Mouse (Mus musculus): Measurements from ENCODE around the gene Rassf5.

Gene Rassf5

DNA sequence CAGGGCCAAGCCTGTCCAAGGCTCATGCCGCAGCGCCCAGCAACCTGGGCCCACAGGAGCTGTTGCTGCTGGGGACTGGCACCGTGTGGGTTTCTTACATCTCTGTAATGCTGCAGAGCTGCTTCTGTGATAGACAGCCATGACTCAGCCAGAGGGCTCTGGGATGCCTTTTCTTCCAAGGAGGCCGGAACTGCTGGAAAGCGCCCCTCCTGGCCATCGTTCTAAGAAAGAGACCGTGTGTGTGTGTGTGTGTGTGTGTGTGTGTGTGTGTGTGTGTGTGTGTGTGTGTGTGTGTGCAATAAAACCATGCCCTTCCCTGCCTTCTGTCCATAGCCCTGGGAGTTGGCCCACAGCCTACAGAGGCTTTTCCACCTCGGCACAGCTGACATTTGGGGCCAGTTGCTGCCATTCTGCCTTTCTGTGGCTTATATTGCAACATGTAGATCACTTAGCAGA, 35.1 kb downstream of the Rassf5 start:
- CTCF ChIA-PET: interaction anchor here (1.1 kb wide), 1 partner anchor 94 kb away, joined by 12 read pairs; no protein-coding TSS in a partner anchor

DNA sequence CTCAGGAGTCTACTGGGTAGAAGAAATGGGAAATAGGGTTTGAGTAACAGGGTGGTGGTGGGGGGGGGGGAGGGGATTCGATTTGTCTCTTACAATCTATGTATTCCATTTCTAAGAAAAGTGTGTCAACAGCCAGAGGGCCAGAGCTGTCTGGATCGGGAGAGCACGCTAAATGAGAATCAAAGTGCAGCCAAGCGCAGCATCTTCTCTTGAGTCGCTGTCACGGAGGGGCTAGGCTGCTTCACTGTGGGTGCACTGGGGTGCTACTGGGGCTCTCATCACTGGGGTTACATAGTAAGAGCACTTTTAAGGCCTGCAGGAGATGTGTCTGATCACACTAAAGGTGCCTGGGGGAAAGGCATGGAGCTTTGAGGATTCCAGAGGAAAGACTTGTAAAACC, 36.3 kb downstream of the Rassf5 start:
- CTCF ChIA-PET: interaction anchor here (0.5 to 0.7 kb wide), 3 partner anchors 23 to 133 kb away, joined by 3 to 6 read pairs (median 3); no protein-coding TSS in a partner anchor

DNA sequence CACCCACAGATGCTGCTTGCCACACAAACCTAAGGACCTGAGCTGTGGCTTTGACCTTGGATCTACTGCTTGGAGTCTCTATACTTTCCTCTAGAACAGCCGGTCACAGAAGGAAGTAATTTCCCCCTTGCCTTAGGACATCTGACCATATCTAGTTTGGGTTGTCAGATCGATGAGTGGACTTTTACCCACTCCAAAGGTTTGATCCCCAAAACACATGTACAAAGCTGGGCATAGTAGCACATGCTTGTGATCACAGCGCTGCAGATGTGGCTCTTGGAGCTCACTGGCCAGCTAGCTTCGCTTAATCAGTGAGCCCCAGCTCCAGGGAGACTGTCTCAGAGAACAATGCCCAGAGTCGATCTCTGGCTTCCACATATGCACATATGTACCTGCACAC, 37.0 kb downstream of the Rassf5 start:
- CTCF ChIA-PET: interaction anchor here (0.8 to 1.6 kb wide), 2 partner anchors 9 to 25 kb away, joined by 3 to 4 read pairs; no protein-coding TSS in a partner anchor

DNA sequence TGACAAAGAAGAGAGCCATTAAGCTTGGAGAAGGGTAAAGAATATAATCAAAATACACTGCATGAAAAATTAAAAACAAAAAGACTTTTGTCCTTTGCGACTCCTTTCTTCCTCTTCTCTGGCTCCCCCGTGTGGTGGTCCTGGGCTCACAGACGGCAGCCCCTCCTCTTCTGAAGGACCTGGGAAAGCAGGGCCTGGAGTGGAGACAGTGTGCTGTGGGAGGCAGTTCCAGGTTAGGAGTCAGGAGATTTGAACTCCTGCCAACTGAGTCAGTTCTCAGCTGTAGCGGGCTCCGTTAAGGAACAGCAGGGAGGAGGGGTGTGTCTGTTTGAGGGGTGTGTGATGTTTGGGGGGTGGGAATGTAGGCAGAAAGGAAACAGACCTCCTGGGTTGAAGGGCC, 37.5 kb downstream of the Rassf5 start:
- CTCF ChIA-PET: interaction anchor here (0.6 to 3.2 kb wide), 5 partner anchors 9 to 412 kb away, joined by 3 to 18 read pairs (median 3); no protein-coding TSS in a partner anchor

DNA sequence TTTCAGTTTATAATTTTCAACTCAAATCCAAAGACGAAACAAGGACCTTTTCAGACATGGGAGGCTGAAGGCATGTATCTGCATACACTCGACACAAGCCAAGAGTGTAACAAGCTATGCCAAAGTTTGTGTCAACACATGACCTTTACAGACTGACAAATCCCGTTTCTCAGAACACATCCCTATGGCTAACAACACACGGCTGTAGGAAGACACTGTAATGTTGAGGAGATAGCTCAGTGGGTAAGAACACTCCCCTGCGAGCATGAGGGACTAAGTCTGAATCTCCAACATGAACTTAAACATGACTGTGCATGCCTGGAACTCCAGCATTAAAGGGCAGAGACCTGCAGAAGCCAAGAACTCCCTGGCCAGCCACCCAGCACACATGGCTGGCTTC, 38.7 kb downstream of the Rassf5 start:
- CTCF ChIA-PET: interaction anchor here (0.5 to 3.2 kb wide), 5 partner anchors 7 to 816 kb away, joined by 3 to 18 read pairs (median 6); no protein-coding TSS in a partner anchor

DNA sequence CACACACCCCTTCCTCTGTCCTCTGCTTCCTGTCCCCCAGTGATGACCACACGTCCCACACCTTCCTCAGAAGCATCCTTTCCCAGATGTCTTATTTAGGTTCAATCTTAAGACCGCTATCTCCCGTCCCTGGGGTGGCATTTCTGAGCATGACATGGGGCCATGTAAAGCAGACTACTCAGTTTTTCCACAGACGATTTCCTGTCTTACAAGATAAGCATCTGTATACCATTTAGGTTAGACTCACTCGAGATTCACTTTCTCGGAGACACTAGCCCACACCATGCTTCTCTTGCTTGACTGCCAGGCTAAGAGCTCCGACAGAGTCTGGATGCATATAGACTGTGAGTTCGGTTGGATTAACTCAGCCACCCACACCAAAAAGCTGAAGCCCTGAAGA, 40.6 kb downstream of the Rassf5 start:
- CTCF ChIA-PET: interaction anchor here (3.2 kb wide), 1 partner anchor 23 kb away, joined by 18 read pairs; no protein-coding TSS in a partner anchor

DNA sequence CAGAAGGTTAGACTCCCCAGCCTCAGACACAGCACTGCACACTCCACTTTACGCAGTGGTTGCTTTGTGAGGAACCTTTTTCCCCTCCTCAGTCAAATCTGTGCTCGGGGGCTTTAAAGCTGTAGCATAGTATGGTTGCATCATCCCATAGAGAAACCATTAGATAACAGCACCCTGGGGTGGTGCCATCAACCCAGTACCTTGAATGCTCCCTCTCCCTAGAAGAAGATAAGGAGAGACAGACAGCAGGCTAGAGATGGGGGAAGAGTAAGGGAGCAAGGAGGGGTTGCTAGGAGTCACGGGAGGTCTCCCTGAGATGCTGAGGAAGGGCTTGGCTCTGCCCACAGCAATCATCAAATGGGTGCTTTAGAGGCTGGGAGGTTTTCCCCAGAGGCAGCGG, 43.7 kb downstream of the Rassf5 start:
- CTCF ChIA-PET: no interaction called here

DNA sequence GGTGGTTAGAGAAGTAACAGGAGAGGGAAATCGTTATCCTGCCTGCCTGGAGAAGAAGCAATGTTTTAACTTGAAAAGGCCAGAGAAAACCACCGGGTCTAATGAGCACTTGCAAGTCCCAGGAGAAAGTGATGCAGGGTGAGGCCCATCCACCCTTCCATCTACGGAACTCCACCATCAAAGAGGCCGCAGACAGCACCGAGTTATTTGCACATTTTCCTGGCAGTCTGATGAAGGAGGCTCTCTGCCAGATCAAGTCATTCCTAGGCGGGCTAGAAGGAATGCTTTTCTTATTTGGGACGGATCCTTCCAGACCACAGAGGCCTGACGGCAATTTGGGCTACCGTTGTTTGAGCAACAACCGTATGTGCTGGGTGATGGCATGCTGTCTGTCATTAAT, 44.5 kb downstream of the Rassf5 start:
- CTCF ChIA-PET: no interaction called here

DNA sequence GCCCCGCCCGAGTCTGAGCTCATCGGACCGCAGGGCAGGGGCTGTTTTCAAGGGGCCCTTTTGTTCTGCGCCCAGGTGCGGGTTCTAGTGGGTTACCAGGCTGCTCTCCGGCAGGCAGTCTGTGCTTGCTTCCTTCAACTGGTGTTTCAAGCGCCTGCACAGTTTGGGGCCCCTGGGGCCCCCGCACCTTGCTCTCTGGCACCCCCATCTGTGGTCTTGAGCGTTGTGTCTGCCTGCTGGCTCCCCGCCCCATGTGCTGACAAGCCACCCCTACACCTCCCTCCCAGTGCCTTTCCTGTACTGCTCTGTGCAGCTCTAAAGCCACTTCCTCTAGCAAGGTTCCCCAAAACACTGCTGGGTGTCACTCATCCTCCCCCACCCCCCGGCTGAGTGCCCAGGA, 45.1 kb downstream of the Rassf5 start:
- CTCF ChIA-PET: no interaction called here

DNA sequence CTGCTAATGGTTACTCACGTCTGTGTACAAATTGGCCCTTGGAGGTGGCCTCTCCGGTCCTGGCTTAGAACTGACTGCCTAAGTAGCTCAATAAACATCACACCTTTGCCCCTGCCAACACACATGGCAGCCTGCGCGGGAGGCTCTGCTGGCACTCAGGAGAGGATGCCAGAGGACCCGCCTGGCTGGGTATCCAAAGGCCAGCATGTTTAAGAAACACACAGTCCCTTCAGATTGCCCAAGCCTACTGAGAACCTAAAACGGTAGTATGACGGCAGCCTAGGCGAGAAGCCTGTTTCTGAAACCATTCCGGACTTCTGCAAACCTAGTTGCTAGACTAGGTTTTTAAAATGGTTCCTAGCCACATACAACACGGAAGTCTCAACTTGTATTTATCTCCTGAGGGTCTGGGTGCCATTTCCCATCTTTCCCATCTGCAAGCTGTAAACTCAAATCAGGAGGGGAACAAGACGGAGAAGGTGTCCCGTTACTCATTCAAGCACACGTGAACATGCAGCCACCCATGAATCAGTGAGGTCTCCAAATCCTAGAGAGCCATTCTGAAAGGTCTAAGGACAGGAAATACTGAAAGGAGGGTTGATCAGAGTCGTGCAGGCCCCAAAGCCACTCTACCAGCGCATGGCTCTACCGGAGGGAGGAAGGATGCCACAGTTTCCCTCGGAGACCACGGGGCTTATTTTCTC, 45.8 kb downstream of the Rassf5 start:
- CTCF ChIA-PET: interaction anchor here (0.5 to 0.9 kb wide), 3 partner anchors 8 to 66 kb away, joined by 3 to 5 read pairs (median 3); no protein-coding TSS in a partner anchor

DNA sequence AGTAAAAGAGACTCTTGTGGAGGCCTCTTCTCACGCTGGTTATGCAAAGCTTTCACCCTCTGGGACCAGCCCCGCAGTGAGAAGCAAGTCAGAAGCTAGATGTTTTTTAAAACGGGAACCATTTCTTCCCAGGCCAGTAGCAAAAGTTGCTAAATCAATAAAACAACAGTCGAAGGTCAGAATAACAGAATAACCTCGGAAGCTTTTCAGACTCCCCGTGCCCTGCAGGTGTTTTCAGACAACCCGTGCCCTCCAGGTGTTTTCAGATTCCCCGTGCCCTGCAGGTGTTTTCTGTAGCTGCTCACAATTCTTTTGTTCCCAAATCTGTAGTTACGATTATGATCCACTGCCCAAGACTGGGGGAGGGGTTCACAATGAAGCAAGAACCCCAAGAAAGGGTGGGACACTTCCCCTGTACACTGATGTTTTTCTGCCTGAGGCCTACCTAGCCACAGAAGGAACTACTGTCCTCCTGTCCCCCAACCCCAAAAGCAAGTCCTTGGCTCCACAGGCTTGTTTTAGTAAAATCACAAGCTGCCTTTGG, 46.6 kb downstream of the Rassf5 start:
- CTCF ChIA-PET: interaction anchor here (0.5 to 0.9 kb wide), 3 partner anchors 9 to 66 kb away, joined by 3 to 5 read pairs (median 3); no protein-coding TSS in a partner anchor

DNA sequence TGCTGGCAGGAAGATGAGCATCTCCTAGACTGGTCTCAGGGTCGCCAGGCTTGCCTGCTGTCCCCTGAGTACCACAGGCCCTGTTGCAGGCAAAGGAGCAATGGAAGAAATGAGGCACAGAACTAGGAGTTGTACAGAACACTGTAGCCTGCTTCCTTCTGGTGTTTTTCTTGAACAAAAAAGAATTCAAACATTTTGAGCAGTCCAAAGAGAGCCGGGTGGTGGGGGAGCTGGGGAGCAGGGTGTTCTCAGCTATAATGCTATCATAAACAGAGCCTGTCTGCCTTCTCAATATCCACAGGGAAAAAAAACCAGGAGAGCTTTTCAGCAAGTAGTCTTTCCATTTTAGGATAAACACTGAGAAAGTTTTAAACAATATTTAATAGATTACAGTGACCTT, 49.0 kb downstream of the Rassf5 start:
- CTCF ChIA-PET: no interaction called here

DNA sequence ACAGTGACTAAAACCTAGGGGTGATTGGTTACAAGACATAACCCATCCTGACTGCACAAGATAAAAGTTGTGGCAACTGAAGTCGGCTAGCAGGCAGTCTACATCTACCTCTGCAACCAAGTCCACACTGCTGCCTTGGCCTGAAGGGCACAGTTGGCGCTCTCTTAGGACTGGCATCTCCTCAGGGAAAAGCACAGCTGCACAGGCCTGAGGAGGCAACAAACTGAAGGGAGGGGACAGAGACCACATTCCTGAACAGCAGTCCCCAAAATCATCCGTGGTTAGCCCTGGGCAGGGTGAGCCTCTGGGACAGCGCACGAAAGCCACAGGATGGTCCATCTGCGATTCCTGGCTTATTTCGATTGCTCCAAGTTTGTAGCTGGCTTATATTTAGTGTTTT, 49.4 kb downstream of the Rassf5 start:
- CTCF ChIA-PET: no interaction called here

DNA sequence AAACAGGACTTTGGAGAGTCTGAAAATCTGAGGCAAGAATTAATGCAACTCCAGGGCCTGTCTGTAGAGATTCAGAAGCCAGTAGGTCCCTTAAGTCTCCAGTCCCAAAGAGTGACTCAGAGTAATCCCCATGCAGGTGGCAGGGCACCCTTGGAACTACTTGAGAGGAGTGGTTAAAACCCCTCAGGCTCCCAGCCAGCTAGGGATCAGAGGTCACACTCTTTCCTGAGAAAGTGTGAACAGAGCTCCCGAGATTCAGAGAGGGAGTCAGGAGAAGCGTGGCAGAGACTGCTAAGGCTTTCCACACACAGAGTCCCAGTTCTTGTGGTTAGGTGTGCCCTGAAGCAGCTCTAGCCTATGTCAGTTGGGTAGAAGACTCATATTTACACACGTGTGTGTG, 51.3 kb downstream of the Rassf5 start:
- CTCF ChIA-PET: interaction anchor here (1.0 kb wide), 1 partner anchor 13 kb away, joined by 3 read pairs; no protein-coding TSS in a partner anchor

DNA sequence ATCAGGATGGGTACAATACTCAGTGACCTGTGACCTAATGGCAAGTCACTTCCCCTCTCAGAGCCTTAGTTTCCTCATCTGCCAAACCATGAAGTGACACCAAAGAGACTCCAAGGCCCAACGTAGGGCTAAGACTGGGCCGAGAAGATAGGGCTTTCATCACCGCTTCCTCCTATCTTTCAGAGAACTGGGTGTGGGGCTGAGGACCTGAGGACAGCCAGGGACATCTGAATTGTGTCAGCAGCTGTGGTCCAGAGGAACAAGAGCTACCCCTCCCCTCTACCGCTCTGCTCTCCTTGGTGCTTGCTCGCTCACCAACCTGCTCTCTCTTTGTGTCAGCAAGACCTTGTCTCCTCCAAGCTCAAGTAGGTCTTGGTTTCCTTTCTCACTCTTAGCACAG, 56.4 kb downstream of the Rassf5 start:
- CTCF ChIA-PET: no interaction called here

DNA sequence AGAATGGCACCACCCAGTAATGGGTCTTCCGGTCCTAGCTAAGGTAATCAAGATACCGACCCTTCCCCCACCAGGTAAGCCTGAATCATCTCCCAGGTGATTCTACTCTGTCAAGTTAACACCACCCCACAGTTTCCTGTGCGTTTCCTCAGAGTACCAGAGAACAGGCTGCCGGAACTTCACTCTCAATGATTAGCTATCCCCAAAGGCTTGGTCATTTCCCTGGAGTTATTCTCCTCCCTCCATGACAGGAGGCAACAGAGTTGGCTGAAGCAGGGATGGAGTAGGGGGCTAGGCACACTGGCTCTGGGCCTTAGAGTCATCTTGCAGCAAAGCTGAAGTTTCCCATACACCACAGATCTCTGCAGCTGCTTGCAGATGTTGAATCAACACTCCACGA, 57.2 kb downstream of the Rassf5 start:
- CTCF ChIA-PET: no interaction called here

DNA sequence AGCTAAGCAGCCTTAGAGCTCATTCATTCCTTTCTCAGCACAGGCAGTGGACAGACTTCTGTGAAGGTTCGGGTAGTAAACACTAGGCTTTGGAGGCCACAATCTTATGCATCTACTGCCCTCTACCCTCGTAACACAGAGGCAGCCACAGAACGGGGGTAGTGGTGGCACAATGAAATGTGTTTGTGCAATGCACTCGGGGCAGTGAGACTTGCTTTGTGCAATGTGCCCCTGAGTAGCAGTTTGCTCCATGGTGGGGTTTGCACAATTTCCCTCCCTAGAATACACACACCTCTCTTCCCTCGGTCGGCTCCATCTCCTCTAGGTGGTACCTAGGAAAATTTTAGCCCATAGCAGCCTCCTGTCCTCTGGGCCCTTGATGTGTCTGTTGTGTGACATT, 58.1 kb downstream of the Rassf5 start:
- CTCF ChIA-PET: no interaction called here

DNA sequence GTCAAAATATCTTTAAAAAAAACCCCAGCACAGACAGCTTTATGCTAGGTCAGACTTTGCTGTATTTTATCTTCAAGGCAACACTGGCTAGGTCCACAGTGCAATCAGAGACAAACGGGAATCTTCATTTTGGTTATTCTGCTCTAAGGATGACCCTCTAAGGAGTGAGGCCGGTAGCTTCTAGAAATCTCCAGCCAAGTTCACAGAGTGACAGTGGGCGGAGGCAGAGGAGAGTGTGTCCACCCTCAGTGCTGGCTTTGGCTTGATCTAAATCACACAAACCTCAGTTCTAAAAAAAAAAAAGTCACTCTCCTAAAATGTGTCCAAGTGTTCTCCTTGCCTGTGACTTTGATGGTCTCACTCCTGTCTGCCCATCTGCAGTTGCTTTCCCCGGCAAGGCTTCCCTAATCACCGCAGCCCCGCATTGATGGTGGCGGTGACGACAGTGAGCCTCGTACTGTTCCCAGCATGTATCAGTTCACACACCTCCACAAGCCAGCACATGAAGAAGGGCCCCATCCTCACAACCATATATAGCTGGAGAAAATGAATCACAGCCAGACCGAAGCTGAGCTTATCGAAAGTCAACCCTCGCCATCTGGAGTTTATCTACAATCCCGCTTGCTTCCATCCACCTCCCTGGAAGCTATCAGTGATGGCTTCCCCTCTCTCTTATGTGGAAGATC, 59.1 kb downstream of the Rassf5 start:
- CTCF ChIA-PET: no interaction called here

DNA sequence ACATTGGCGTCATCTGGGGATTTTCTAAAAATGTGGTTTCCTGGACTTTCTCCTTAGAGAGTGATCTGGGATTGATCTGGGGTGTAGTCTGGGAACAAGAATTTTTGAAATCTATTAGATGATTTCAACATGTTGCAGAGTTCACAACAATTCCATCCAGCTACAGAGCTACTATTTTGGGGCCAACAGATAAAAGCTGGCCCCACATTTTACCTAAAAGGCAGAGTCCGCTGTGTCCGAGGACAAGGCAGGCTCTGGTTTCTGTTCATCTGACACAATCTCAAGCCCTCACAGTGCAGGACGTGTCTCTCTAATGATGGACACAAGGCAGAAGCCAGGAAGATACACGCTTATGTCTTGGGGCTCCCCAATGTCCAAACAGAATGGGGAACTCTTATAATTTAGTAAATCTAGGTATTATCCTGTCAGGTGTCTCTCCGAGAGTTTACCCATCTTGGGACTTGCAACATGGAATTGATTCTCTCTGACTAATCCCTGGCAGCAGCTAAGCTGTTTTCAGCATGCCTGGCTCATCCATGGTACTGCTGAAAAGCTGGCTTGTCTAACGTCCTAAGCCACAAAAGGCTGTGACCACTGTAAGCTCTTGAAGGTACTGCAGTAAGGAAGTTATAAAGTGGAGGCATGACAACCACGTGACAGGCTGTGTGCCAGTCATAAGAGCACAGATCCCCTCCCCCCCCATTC, 60.0 kb downstream of the Rassf5 start:
- CTCF ChIA-PET: no interaction called here

DNA sequence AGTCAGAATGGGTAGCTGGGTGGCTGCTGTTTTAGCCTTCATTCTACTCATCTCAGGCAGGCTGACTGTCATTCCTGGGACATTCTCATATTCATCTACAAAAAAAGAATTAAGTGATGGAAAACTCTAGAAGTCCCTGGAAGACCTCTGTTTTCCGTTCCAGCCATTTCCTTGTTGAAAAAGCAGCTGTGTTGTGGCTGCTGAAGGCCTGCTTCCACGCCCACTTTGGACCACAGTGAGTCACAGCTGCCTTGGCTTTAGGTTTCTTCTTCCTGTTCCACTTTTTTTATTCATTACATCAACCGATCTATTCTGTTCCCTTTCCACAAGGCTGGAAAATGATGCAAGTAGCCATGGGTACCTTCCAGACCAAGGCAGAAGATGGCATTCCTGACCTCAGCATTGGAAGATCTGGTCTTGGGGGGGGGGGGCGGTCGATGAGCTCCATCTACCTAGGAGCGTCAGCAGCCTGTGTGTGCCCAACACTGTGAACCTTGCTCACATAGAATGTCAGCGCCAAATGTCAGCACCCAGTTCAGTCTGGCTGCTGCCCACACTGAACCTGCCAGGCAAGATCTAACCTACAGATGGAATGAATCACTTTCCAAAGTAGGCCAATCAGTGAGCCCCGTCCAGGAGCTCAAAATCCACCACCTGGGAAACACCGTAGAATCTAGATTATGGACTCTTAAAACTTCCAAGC, 60.7 kb downstream of the Rassf5 start:
- CTCF ChIA-PET: interaction anchor here (0.6 kb wide), 1 partner anchor 73 kb away, joined by 9 read pairs; no protein-coding TSS in a partner anchor

DNA sequence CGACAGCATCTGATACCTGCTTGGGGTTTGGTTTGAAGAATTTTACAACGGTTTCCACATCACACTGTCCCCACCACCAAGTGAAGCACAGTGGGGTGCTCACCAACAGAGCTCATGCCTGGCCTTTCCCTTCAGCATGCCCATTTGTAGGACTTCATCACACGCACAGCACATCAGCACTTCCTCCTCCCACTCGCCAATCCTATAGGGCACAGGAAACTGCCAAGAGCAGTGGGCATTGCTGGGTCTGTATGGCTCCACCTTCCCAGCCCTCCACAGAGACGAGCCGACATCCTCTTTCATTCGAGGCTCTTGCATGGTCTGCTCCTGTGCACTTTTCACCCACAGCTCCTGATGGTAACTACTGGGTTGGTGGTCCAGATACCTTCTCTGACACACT, 61.9 kb downstream of the Rassf5 start:
- CTCF ChIA-PET: interaction anchor here (0.5 to 1.9 kb wide), 4 partner anchors 19 to 192 kb away, joined by 3 to 5 read pairs (median 4); no protein-coding TSS in a partner anchor

Measured in spleen, embryonic (tissue).